Mouse (Mus musculus) midbrain, embryonic 12.5 days (tissue): ENCODE data around the gene Bag1. TPM values are rescaled to one million over a fixed set of nuclear protein-coding genes. Genes with fewer than 3 reads are reported as not detected.

ENCODE experiments used
- ATAC-seq: fragments of 200-750 bp; cut with Nextera tagmentation; 2 replicates; pipeline ENCODE4 v1.8.0; 2017; ENCODE audit warnings: low read depth, moderate TSS enrichment, moderate library complexity; ENCODE audit not compliant: low FRiP score
- H3K27ac ChIP-seq: fragments of 300-500 bp; sonication (generic); replicated peaks from 2 replicates; pipeline ENCODE4 v1.5.1; 2016; ENCODE audit warnings: mild to moderate bottlenecking
- H3K27me3 ChIP-seq: fragments of 300-500 bp; sonication (generic); 2 replicates; pipeline ENCODE4 v1.6.1; 2016; ENCODE audit warnings: mild to moderate bottlenecking
- H3K36me3 ChIP-seq: fragments of 300-500 bp; sonication (generic); 2 replicates; pipeline ENCODE4 v1.6.1; 2016
- H3K4me1 ChIP-seq: fragments of 300-500 bp; sonication (generic); 2 replicates; pipeline ENCODE4 v1.6.1; 2016
- H3K4me2 ChIP-seq: fragments of 300-500 bp; sonication (generic); replicated peaks from 2 replicates; pipeline ENCODE4 v1.6.1; 2016; ENCODE audit warnings: mild to moderate bottlenecking, moderate library complexity
- H3K4me3 ChIP-seq: fragments of 300-500 bp; sonication (generic); 2 replicates; pipeline ENCODE4 v1.5.1; 2016; ENCODE audit warnings: mild to moderate bottlenecking
- H3K9ac ChIP-seq: fragments of 300-500 bp; sonication (generic); replicated peaks from 2 replicates; pipeline ENCODE4 v1.6.1; 2016; ENCODE audit warnings: mild to moderate bottlenecking, moderate library complexity
- H3K9me3 ChIP-seq: fragments of 300-500 bp; sonication (generic); 2 replicates; pipeline ENCODE4 v1.6.1; 2016; ENCODE audit warnings: mild to moderate bottlenecking
- WGBS: fragments of 180-500 bp; shearing (Covaris S2); methylation state at CpG from one replicate; pipeline ENCODE4 v1.1.7; 2016; 5-methylcytosine and 5-hydroxymethylcytosine counted together
- polyA plus RNA-seq: library from polyadenylated mRNA; unstranded; fragments of >200 nt; fragmentation: Nextera tagmentation; extraction: Ambion mirVana; gene quantifications from 2 replicates; pipeline ENCODE4 v1.2.1, GENCODE M21; 2016

Bag1 gene
- 218 and 219 TPM in 2 replicates for polyA plus RNA-seq

DNA sequence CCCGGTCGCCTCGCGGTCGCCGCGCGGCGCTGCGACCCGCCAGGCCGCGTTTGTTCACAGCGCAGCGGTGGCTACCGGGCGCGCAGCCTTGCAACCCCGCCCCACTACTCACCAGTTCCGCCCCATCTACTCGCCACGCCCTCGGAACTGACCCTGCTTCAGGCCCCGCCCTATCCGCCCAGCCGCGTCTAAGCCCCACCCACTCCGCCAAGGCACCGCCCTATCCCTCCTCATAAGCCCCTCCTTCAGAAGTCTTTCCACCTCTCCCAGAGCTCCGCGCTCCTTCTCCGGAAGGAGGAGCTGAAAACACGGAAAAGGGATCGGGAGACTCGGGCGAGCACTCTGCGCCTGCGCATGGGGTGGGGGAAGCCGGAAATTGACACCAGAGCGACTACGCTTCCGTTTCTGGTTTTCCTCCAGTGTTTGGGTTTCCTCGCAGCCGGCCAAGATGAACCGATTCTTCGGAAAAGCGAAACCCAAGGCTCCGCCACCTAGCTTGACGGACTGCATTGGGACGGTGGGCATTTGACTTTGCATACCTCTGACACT, at the start of gene Bag1, which contains the start of gene Chmp5:
Gene Bag1, minus strand, starts transcription at position 135 of the 549 bp plus-strand sequence.
Gene Chmp5, plus strand, starts transcription at position 248 of the 549 bp plus-strand sequence.
- H3K36me3 ChIP-seq = peaks cover 50% of the 10 kb centered on the region
- ATAC-seq = peak; percentile 98
- H3K9me3 ChIP-seq = no peaks in the 10 kb centered on the region
- peak within 1 kb of the TSS; percentile 77 for H3K4me3 ChIP-seq
- H3K4me2 ChIP-seq = peak within 1 kb of the TSS; percentile 90
- under 1% methylated on average over 50 of the region's 50 CpGs for WGBS
- no peaks in the 10 kb centered on the region for H3K27me3 ChIP-seq
- peak within 1 kb of the TSS; percentile 84 for H3K9ac ChIP-seq
- H3K27ac ChIP-seq = peak within 1 kb of the TSS; percentile 88
- H3K4me1 ChIP-seq = peaks cover 22% of the 10 kb centered on the region

- no peak overlapping the region for H3K4me2 ChIP-seq
- H3K36me3 ChIP-seq = peaks cover 91% of the 10 kb centered on the region
- no peak for ATAC-seq
- no peaks in the 10 kb centered on the region for H3K9me3 ChIP-seq
- no peak overlapping the region for H3K27ac ChIP-seq
- H3K9ac ChIP-seq = no peak overlapping the region
- H3K4me3 ChIP-seq = no peak overlapping the region
- no peaks in the 10 kb centered on the region for H3K4me1 ChIP-seq
- 94% methylated on average over 6 of the region's 6 CpGs for WGBS
- H3K27me3 ChIP-seq = no peaks in the 10 kb centered on the region
These were observed 48.2 kb upstream of the Bag1 start for GRCm38 (mm10) chr4:40996302-40996701.

DNA sequence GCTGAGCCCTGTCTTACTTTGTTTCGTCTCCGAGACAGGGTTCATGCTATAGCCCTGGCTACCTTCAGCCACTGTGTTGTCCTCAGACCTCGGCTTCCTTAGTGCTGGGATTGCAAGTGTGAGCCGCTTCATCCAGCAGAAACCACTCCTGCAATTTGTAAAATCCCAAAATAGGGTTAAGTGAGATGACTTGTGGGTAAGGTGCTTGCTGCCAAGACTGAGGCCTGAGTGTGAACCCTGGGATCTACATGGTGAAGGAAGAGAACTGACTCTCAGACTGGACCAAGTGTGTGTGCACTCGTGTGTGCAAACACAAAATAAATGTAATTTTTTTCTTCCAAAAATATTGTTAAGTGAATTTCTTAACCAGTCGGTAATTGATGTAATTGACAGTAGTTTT, 41.5 kb upstream of the Bag1 start:
- H3K36me3 ChIP-seq = peaks cover 84% of the 10 kb centered on the region

DNA sequence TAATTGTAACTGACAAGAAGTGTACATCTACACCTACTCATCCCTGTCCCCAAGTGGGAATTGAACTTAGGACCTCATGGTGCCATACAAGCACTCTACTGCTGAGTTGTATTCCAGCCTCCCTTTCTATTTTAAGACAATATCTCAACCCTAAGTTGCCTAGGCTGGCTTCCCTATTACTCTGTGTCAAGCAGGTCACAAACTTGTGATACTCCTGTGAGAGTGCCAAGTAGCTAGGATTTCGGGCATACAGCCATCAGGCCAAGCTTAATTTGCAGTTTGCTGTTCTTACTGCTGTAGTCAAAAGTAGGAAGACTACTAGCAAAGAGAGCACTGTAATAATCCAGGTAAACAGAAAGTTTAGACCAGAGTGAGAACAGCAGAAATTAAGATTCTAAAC, 35.6 kb upstream of the Bag1 start:
- no peaks in the 10 kb centered on the region for H3K9me3 ChIP-seq

More for the DNA sequence above, 41.5 kb upstream of the Bag1 start:
- no peak overlapping the region for H3K4me2 ChIP-seq
- H3K27me3 ChIP-seq = no peaks in the 10 kb centered on the region
- H3K4me3 ChIP-seq = no peak overlapping the region
- WGBS = 82% methylated on average over 6 of the region's 6 CpGs
- H3K27ac ChIP-seq = no peak overlapping the region
- no peaks in the 10 kb centered on the region for H3K4me1 ChIP-seq
- H3K9me3 ChIP-seq = no peaks in the 10 kb centered on the region
- no peak for ATAC-seq
- no peak overlapping the region for H3K9ac ChIP-seq

GRCm38 (mm10) chr4:40982486-40982885, 34.4 kb upstream of the Bag1 start:
- peaks cover 72% of the 10 kb centered on the region for H3K36me3 ChIP-seq
- no peak overlapping the region for H3K4me2 ChIP-seq
- no peaks in the 10 kb centered on the region for H3K9me3 ChIP-seq
- H3K4me3 ChIP-seq = no peak overlapping the region
- no peak for ATAC-seq
- H3K4me1 ChIP-seq = no peaks in the 10 kb centered on the region
- H3K9ac ChIP-seq = no peak overlapping the region
- H3K27ac ChIP-seq = no peak overlapping the region
- H3K27me3 ChIP-seq = no peaks in the 10 kb centered on the region
- WGBS = 94% methylated on average over 3 of the region's 3 CpGs

More for the DNA sequence above, 35.6 kb upstream of the Bag1 start:
- H3K27me3 ChIP-seq = no peaks in the 10 kb centered on the region
- WGBS = 89% methylated on average over 1 of the region's 1 CpGs
- ATAC-seq = no peak
- H3K27ac ChIP-seq = no peak overlapping the region
- no peak overlapping the region for H3K9ac ChIP-seq
- no peaks in the 10 kb centered on the region for H3K4me1 ChIP-seq
- no peak overlapping the region for H3K4me2 ChIP-seq
- peaks cover 70% of the 10 kb centered on the region for H3K36me3 ChIP-seq
- H3K4me3 ChIP-seq = no peak overlapping the region

DNA sequence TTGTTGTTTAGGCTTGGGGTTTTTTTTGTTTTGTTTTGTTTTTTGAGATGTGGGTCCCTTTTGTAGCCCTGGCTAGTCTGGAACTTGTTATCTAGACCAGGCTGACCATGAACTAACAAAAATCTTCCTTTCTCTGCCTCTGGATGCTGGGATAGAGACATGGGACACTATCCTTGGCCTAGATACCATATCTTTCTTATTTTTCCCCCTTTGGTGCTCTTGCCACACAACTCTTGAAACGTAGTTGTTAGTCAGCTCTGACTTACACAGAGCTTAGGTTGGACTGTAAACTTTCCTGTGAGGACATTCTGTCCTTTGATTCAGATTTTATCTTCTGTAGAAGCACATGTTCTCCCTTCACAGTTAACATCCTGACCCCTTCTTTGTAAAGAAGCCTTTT, 31.3 kb upstream of the Bag1 start:
- Histone ChIP-seq H3K9ac (no peak overlapping the region), H3K27ac (no peak overlapping the region), H3K27me3 (no peaks in the 10 kb centered on the region), H3K9me3 (no peaks in the 10 kb centered on the region), H3K4me1 (no peaks in the 10 kb centered on the region), H3K36me3 (peaks cover 61% of the 10 kb centered on the region), H3K4me3 (no peak overlapping the region), H3K4me2 (no peak overlapping the region)
- WGBS = 94% methylated on average over 1 of the region's 1 CpGs
- no peak for ATAC-seq

- Histone ChIP-seq H3K9me3 (no peaks in the 10 kb centered on the region), H3K4me3 (no peak overlapping the region), H3K9ac (no peak overlapping the region), H3K4me1 (peaks cover 6% of the 10 kb centered on the region), H3K27me3 (no peaks in the 10 kb centered on the region), H3K36me3 (peaks cover 43% of the 10 kb centered on the region), H3K4me2 (no peak overlapping the region), H3K27ac (no peak overlapping the region)
- no peak for ATAC-seq
- WGBS = 95% methylated on average over 10 of the region's 10 CpGs
These were observed 28.6 kb upstream of the Bag1 start for GRCm38 (mm10) chr4:40976651-40977050.

DNA sequence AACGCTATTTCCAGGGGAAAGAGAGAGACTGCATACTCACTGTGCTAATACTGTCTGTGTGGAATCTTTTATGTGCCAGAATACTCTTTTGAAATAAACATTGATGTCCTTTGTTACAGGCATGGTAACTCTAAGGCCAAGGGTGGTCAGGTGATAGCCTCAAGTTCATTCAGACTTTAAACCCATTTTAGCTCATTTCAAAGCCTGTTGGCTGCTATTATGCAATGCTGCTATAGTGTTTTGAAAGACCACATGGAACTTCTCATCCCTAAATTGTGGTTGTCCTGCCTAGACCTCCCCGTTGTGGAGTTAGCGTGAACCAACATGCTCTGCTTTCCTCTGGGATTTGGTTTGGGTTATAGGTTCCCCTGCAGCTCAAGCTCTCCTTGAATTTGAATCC, 27.6 kb upstream of the Bag1 start:
- H3K9me3 ChIP-seq = no peaks in the 10 kb centered on the region
- no peaks in the 10 kb centered on the region for H3K27me3 ChIP-seq
- H3K4me1 ChIP-seq = peaks cover 6% of the 10 kb centered on the region
- no peak overlapping the region for H3K4me2 ChIP-seq
- no peak overlapping the region for H3K27ac ChIP-seq
- no peak overlapping the region for H3K4me3 ChIP-seq
- no peak overlapping the region for H3K9ac ChIP-seq
- no peak for ATAC-seq
- H3K36me3 ChIP-seq = peaks cover 41% of the 10 kb centered on the region
- WGBS = 98% methylated on average over 3 of the region's 3 CpGs

- no peaks in the 10 kb centered on the region for H3K9me3 ChIP-seq
- WGBS = 97% methylated on average over 1 of the region's 1 CpGs
- H3K4me1 ChIP-seq = peaks cover 14% of the 10 kb centered on the region
- no peak overlapping the region for H3K4me3 ChIP-seq
- H3K4me2 ChIP-seq = no peak overlapping the region
- H3K27ac ChIP-seq = no peak overlapping the region
- peaks cover 27% of the 10 kb centered on the region for H3K36me3 ChIP-seq
- no peaks in the 10 kb centered on the region for H3K27me3 ChIP-seq
- ATAC-seq = no peak
- H3K9ac ChIP-seq = no peak overlapping the region
These were observed 25.9 kb upstream of the Bag1 start for GRCm38 (mm10) chr4:40974011-40974410.

DNA sequence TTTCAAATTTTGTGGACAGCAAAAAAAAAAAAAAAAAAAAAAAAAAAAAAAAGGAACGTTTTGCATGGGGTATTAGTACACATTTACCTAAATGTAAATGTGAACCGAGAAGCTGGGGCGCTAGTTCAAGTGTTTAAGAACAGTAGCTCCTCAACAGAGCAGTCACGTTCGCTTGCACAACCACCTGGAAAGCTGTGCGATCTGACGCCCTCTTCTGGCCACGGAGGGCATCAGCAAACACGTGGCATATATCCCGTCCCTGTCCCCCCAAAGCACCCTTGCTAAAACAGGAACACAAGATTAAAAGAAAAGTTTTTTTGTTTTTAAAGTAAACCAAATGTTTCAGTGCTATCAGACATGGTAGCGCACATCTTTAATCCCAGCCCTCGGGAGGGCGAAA, 23.6 kb upstream of the Bag1 start:
- Histone ChIP-seq H3K9ac (peak overlapping the region; percentile 91), H3K4me1 (peaks cover 14% of the 10 kb centered on the region), H3K27me3 (no peaks in the 10 kb centered on the region), H3K36me3 (peaks cover 15% of the 10 kb centered on the region), H3K4me3 (peak overlapping the region; percentile 97), H3K9me3 (no peaks in the 10 kb centered on the region), H3K4me2 (peak overlapping the region; percentile 85), H3K27ac (no peak overlapping the region)
- 24% methylated on average over 13 of the region's 13 CpGs for WGBS
- ATAC-seq = no peak

DNA sequence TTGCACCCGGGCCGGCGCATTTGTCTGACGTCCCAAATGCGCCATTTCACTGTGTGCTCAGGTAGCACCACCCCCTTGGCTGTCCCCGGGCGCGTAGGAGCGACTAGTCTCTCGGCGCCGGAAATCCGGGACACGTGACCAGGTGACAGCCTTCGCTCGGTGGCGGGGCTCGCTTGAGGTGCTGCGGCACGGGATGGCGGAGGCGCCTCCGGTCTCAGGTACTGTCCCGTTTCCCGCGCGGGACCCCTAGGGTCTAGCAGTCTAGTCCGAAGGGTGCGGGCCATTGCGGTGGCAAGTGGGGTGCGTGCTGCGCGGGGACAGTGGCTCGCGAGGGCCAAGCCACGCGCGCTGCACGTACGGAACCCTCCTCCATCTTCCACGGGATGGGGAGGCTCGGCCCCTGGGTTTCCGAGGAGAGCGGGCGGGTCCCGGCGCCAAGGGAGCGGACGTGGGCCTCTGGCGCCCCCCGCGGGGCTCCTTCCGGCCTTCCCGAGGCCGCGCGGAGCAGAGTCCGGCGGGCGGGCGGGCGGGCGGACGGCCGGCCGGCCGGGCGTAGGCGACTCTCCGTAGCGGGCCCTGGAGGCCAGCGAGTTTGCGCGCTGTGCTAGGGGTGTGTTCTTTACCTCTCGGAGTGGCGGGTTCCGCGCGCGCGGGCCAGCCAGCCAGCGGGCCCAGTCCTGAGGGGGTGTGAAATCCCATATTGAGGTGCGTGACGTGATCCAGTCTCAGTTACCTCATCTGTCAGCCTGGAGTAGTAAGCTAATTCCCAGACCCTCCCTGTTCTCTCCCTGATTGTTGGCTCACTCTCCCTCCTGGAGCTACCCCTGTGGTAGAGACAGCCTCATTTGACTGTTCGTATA, 23.0 kb upstream of the Bag1 start, which contains the start of gene Nfx1:
Gene Nfx1, plus strand, starts transcription at position 65 of the 860 bp plus-strand sequence.
- peak; percentile 94 for ATAC-seq
- WGBS = under 1% methylated on average over 81 of the region's 85 CpGs
- Histone ChIP-seq H3K4me2 (peak within 1 kb of the TSS; percentile 85), H3K9ac (peak within 1 kb of the TSS; percentile 91), H3K27me3 (no peaks in the 10 kb centered on the region), H3K4me3 (peak within 1 kb of the TSS; percentile 97), H3K9me3 (no peaks in the 10 kb centered on the region), H3K4me1 (peaks cover 14% of the 10 kb centered on the region), H3K27ac (peak within 1 kb of the TSS; percentile 86), H3K36me3 (peaks cover 16% of the 10 kb centered on the region)

DNA sequence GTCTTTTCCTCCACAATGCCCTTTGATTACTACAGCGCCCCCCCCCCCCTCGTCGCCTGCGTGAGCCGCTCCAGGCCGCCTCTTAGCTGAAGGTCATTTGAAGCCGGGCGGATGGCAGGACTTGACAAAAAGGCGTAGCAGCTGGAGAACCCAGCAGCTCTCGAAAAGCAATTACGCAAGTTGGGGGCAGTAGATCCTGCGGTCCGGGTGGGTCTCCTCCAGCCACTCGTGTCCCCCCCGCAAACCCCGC, 22.4 kb upstream of the Bag1 start:
- H3K36me3 ChIP-seq = peaks cover 21% of the 10 kb centered on the region
- peak overlapping the region; percentile 86 for H3K27ac ChIP-seq
- no peaks in the 10 kb centered on the region for H3K9me3 ChIP-seq
- no peaks in the 10 kb centered on the region for H3K27me3 ChIP-seq
- no peak for ATAC-seq
- H3K4me3 ChIP-seq = peak overlapping the region; percentile 97
- H3K9ac ChIP-seq = peak overlapping the region; percentile 91
- H3K4me2 ChIP-seq = peak overlapping the region; percentile 85
- peaks cover 14% of the 10 kb centered on the region for H3K4me1 ChIP-seq
- WGBS = 0% methylated on average over 16 of the region's 16 CpGs
